Mouse (Mus musculus) lung, adult 2 months (tissue): ENCODE measurements around the gene Eya4.

Experiments used
- CTCF ChIP-seq: fragments of 200-500 bp; IDR thresholded peaks from 2 replicates; pipeline ENCODE4 v1.5.1; 2011; ENCODE audit warnings: mild to moderate bottlenecking, low read length, control low read depth; ENCODE audit not compliant: insufficient read depth
- POLR2A ChIP-seq: fragments of 200-500 bp; IDR thresholded peaks from 2 replicates; pipeline ENCODE4 v1.6.1; 2011; ENCODE audit warnings: low read depth, mild to moderate bottlenecking, control low read depth, low read length, borderline replicate concordance; ENCODE audit errors: extremely low read depth

DNA sequence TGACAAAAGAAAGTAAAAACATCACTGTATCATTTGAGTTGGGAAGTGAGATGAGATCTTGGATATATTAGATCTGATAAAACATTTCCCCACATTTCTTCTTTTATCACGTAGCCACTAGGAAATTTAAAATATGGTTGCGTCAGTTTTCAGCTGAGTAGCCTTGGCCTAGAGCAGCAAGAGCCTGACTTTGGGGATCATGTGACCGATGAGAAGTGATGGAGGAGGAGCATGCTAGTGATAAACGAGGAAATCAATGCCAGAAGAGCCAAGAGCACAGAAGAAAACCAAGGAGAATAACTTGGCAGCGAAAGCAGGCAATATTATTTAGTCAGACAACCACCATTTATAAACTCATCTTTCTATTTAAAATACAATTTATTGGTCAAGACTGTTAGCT, 119.7 kb downstream of the Eya4 start:
- TF ChIP-seq CTCF (no peak), POLR2A (no peak)
